Mouse (Mus musculus) heart, adult 2 months (tissue): Measurements from ENCODE around the gene Trpv2. TPM values are rescaled to one million over a fixed set of nuclear protein-coding genes. Genes with fewer than 3 reads are reported as not detected.

Experiments
- DNase-seq, 2 experiments: peaks; one replicate each; pipeline ENCODE4 v3.0.0; 2021
- H3K27ac ChIP-seq: fragments of 200-600 bp; 2 replicates; pipeline ENCODE4 v1.8.1; 2022
- H3K27me3 ChIP-seq: fragments of 200-500 bp; 2 replicates; pipeline ENCODE4 v1.6.1; 2012; ENCODE audit warnings: mild to moderate bottlenecking, low read length, inconsistent platforms, mixed read lengths; ENCODE audit not compliant: control insufficient read depth, insufficient read depth
- H3K36me3 ChIP-seq: fragments of 200-500 bp; 2 replicates; pipeline ENCODE4 v1.6.1; 2012; ENCODE audit warnings: low read length, inconsistent platforms; ENCODE audit not compliant: control insufficient read depth, insufficient read depth
- H3K4me1 ChIP-seq: fragments of 200-500 bp; 2 replicates; pipeline ENCODE4 v1.6.1; 2011; ENCODE audit warnings: low read length; ENCODE audit not compliant: control insufficient read depth, insufficient read depth
- H3K4me3 ChIP-seq: fragments of 200-600 bp; 2 replicates; pipeline ENCODE4 v1.8.1; 2022
- H3K79me2 ChIP-seq: fragments of 200-500 bp; replicated peaks from 2 replicates; pipeline ENCODE4 v1.6.1; 2012; ENCODE audit warnings: mild to moderate bottlenecking, inconsistent platforms, low read length, moderate library complexity, mixed read lengths; ENCODE audit not compliant: control insufficient read depth, insufficient read depth
- H3K9ac ChIP-seq: fragments of 200-500 bp; 2 replicates; pipeline ENCODE4 v1.6.1; 2012; ENCODE audit warnings: low read depth, mild to moderate bottlenecking, control low read depth, inconsistent platforms, low read length, mixed read lengths
- CTCF ChIP-seq: fragments of 200-600 bp; IDR thresholded peaks from 2 replicates; pipeline ENCODE4 v1.8.1; 2022; ENCODE audit warnings: antibody characterized with exemption, mild to moderate bottlenecking, moderate library complexity
- EP300 ChIP-seq: fragments of 200-500 bp; IDR thresholded peaks from 2 replicates; pipeline ENCODE4 v1.6.1; 2011; ENCODE audit warnings: low read depth, low read length, control low read depth; ENCODE audit not compliant: insufficient read depth
- POLR2A ChIP-seq: fragments of 200-500 bp; IDR thresholded peaks from 2 replicates; pipeline ENCODE4 v1.6.1; 2011; ENCODE audit warnings: mild to moderate bottlenecking, low read depth, low read length, control low read depth; ENCODE audit not compliant: insufficient read depth
- WGBS: fragments of 180-500 bp; shearing (Covaris S2); methylation state at CpG from one replicate; pipeline ENCODE4 v1.1.7; 2018; 5-methylcytosine and 5-hydroxymethylcytosine counted together
- intact Hi-C: fragments of 180-260 bp; cut with DNase I; formaldehyde crosslinking; loops from one replicate; pipeline ENCODE4 v1.15.1; 2025
- polyA plus RNA-seq: library from polyadenylated mRNA; depleted of rRNA; stranded (reverse); fragments of >200 nt; gene quantifications from 2 replicates; pipeline ENCODE4 v1.2.3, GENCODE M21; 2012
- total RNA-seq, 2 experiments: library from RNA; stranded (reverse); gene quantifications; 2 replicates each; pipeline ENCODE4 v1.2.3; 2021

Trpv2 gene
- total and polyA plus RNA-seq, 3 experiments = 2.6 to 4.6 (median 3.5) TPM

- intact Hi-C loops = no loop called here
- 90% methylated on average over 7 of the region's 7 CpGs for WGBS
Measured at GRCm38 (mm10) chr11:62540167-62540566, 34.1 kb upstream of the Trpv2 start.

DNA sequence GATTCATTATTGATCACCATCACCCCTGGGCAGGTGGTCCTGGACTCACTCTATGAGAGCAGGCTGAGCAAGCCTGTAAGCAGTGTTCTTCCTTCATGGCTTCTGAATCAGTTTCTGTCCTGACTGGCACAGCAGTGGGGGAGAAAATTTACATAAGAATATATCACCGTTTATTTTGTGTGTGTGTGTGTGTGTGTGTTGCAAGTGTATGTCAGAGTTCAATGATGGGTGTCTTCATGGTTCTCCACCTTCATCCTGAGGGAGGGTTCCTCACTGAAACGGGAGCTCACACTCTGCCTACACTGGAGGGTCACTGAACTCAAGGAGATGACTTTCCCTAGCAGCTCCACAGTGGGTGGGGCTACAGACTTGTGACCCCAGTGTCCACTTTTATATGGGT, 33.3 kb upstream of the Trpv2 start:
- Histone ChIP-seq H3K27ac (no peak overlapping the region), H3K4me3 (no peak overlapping the region), H3K79me2 (no peaks in the 10 kb centered on the region; the same call in 1 of the 2 replicates), H3K36me3 (no peaks in the 10 kb centered on the region), H3K4me1 (peaks cover 3% of the 10 kb centered on the region), H3K9ac (no peak overlapping the region), H3K27me3 (no peaks in the 10 kb centered on the region)
- no peak for DNase-seq
- no peak for TF ChIP-seq CTCF
- TF ChIP-seq POLR2A = no peak
- intact Hi-C loops = no loop called here
- 58% methylated on average over 2 of the region's 2 CpGs for WGBS

More at GRCm38 (mm10) chr11:62540167-62540566, 34.1 kb upstream of the Trpv2 start:
- TF ChIP-seq EP300 (no peak), POLR2A (no peak), CTCF (no peak)
- Histone ChIP-seq H3K4me1 (peaks cover 3% of the 10 kb centered on the region), H3K27me3 (no peaks in the 10 kb centered on the region), H3K36me3 (no peaks in the 10 kb centered on the region), H3K9ac (no peak overlapping the region), H3K4me3 (no peak overlapping the region), H3K79me2 (no peaks in the 10 kb centered on the region; the same call in 1 of the 2 replicates), H3K27ac (no peak overlapping the region)
- no peak for DNase-seq

- Histone ChIP-seq H3K27me3 (no peaks in the 10 kb centered on the region), H3K4me3 (no peak overlapping the region), H3K9ac (no peak overlapping the region), H3K36me3 (no peaks in the 10 kb centered on the region), H3K4me1 (peaks cover 3% of the 10 kb centered on the region), H3K79me2 (no peaks in the 10 kb centered on the region; the same call in 1 of the 2 replicates), H3K27ac (no peak overlapping the region)
- intact Hi-C loops = no loop called here
- WGBS = 81% methylated on average over 8 of the region's 8 CpGs
- DNase-seq = no peak
- TF ChIP-seq CTCF (no peak), POLR2A (no peak), EP300 (no peak)
Measured at GRCm38 (mm10) chr11:62541581-62541980, 32.7 kb upstream of the Trpv2 start.

DNA sequence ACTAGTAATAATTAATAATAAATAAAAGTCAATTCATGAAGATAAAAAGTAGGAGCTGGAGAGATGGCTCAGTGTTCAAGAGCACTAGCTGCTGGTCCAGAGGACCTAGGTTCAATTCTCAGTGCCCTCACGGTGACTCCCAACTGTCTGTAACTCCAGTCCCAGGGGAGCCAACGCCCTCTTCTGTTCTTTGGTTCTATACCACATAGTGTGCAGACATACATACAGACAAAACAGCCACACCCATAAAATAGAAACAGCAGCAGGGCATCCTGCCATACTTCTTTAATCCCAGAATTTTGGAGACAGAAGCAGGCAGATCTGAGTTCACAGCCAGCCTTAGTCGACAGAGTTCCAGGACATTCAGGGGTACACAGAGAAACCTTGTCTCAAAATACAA, 30.3 kb upstream of the Trpv2 start:
- H3K4me1 ChIP-seq = peaks cover 1% of the 10 kb centered on the region
- no peaks in the 10 kb centered on the region for H3K36me3 ChIP-seq
- intact Hi-C loops = no loop called here
- no peak for TF ChIP-seq EP300
- TF ChIP-seq CTCF = no peak
- TF ChIP-seq POLR2A = no peak
- no peak overlapping the region for H3K9ac ChIP-seq
- no peaks in the 10 kb centered on the region for H3K79me2 ChIP-seq
- H3K27ac ChIP-seq = no peak overlapping the region
- DNase-seq = no peak
- H3K4me3 ChIP-seq = no peak overlapping the region
- no peaks in the 10 kb centered on the region for H3K27me3 ChIP-seq
- 86% methylated on average over 3 of the region's 3 CpGs for WGBS

DNA sequence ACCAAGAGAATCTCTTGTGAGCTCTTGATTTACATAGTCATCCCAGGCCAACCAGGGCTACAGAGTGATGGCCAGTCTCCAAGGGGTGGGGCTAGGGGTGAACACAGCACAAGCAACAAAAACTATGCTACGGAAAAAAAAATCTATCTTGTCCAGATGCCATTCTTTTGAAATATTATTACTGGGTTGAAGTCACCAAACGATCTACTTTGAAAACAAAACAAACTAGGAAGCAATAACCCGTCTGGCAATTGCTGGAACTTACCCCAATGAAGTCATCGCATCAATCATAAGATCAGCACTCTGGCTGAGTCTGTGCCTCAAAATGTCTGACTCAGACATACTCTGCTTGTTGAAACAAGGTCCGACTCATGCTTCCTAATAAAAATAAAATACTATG, 24.5 kb upstream of the Trpv2 start:
- WGBS = 1% methylated on average over 5 of the region's 5 CpGs
- intact Hi-C loops = loop anchor here (2.0 to 5.0 kb wide), 3 partner anchors 53 to 98 kb away; partner anchors contain the start of genes Lrrc75a and Mmgt2

GRCm38 (mm10) chr11:62550227-62550685, 24.0 kb upstream of the Trpv2 start:
- Histone ChIP-seq H3K27ac (peak overlapping the region; percentile 100), H3K9ac (peak overlapping the region; percentile 91), H3K27me3 (no peaks in the 10 kb centered on the region), H3K4me3 (peak overlapping the region; percentile 82), H3K4me1 (peaks cover 3% of the 10 kb centered on the region), H3K36me3 (peaks cover 23% of the 10 kb centered on the region), H3K79me2 (no peaks in the 10 kb centered on the region)
- peak; percentile 45; the same call in 1 of the 2 replicates for TF ChIP-seq EP300
- TF ChIP-seq POLR2A = peak; percentile 37; the same call in 1 of the 2 replicates
- TF ChIP-seq CTCF = no peak
- intact Hi-C loops = loop anchor here (2.0 to 5.0 kb wide), 3 partner anchors 53 to 97 kb away; partner anchors contain the start of genes Lrrc75a and Mmgt2
- WGBS = under 1% methylated on average over 11 of the region's 11 CpGs
- peak; percentile 73 for DNase-seq

More for the DNA sequence above, 24.5 kb upstream of the Trpv2 start:
- peak overlapping the region; percentile 31 for H3K9ac ChIP-seq
- H3K4me3 ChIP-seq = peak overlapping the region; percentile 82
- DNase-seq = peak; percentile 75 to 81
- peaks cover 3% of the 10 kb centered on the region for H3K4me1 ChIP-seq
- peak overlapping the region; percentile 100 for H3K27ac ChIP-seq
- peaks cover 18% of the 10 kb centered on the region for H3K36me3 ChIP-seq
- H3K27me3 ChIP-seq = no peaks in the 10 kb centered on the region
- no peaks in the 10 kb centered on the region for H3K79me2 ChIP-seq
- TF ChIP-seq POLR2A (0 out of 2 replicates have a peak, but pooled peaks have one; percentile 10), EP300 (no peak)
